Mouse (Mus musculus) kidney, postnatal 10 days (tissue): ENCODE measurements at regions not wholly inside any gene's neighbourhood (a gene's known extent, or its start where the extent isn't known, plus 50 kb on each side); places are given as distances from the start of the nearest gene placed in this dataset.
"Not testable (repeated sequence)": the region's sequence is repeated elsewhere in the genome, so short reads cannot be mapped to it uniquely, and the experiment has no call there.

ENCODE experiments used
- DNase-seq: peaks from one replicate; pipeline ENCODE4 v3.0.0; 2021; ENCODE audit warnings: mixed read lengths

GRCm38 (mm10) chr14:27562564-27562963 is 54.3 kb upstream of the Ccdc66 start:
- DNase-seq = not testable (repeated sequence)

GRCm38 (mm10) chr14:27561974-27562373 is 53.7 kb upstream of the Ccdc66 start:
- not testable (repeated sequence) for DNase-seq

GRCm38 (mm10) chr14:27560434-27560833 is 52.2 kb upstream of the Ccdc66 start:
- DNase-seq = peak; percentile 75

- DNase-seq = no peak
Observed at GRCm38 (mm10) chr14:27558794-27559491, 50.7 kb upstream of the Ccdc66 start.
